Mouse (Mus musculus): ENCODE results near the gene Trim46.

Trim46 gene

GRCm38 (mm10) chr3:89246261-89247100 is at the start of gene Trim46:
Gene Trim46, minus strand, starts transcription at chr3:89246309.
- DNase-seq (ENCODE audit: low spot score): peak; percentile 58

GRCm38 (mm10) chr3:89295685-89296230 is 49.6 kb upstream of the Trim46 start:
- DNase-seq (ENCODE audit: low spot score): no peak

GRCm38 (mm10) chr3:89294195-89294594 is 48.1 kb upstream of the Trim46 start:
- DNase-seq (ENCODE audit: low spot score): no peak

GRCm38 (mm10) chr3:89293247-89293918 is 47.3 kb upstream of the Trim46 start:
- no peak for DNase-seq (ENCODE audit: low spot score)

GRCm38 (mm10) chr3:89292303-89292702 is 46.2 kb upstream of the Trim46 start:
- DNase-seq (ENCODE audit: low spot score): no peak

- DNase-seq (ENCODE audit: low spot score): no peak
Observed at GRCm38 (mm10) chr3:89291874-89292273, 45.8 kb upstream of the Trim46 start.

GRCm38 (mm10) chr3:89288503-89288928 is 42.4 kb upstream of the Trim46 start:
- DNase-seq (ENCODE audit: low spot score): no peak

- no peak for DNase-seq (ENCODE audit: low spot score)
Observed at GRCm38 (mm10) chr3:89287286-89287685, 41.2 kb upstream of the Trim46 start.

GRCm38 (mm10) chr3:89285526-89285925 is 39.4 kb upstream of the Trim46 start:
- DNase-seq (ENCODE audit: low spot score): no peak

GRCm38 (mm10) chr3:89284261-89284660 is 38.2 kb upstream of the Trim46 start:
- DNase-seq (ENCODE audit: low spot score): no peak

- no peak for DNase-seq (ENCODE audit: low spot score)
Observed at GRCm38 (mm10) chr3:89282291-89282643, 36.2 kb upstream of the Trim46 start.

- DNase-seq (ENCODE audit: low spot score): peak; percentile 70
Observed at GRCm38 (mm10) chr3:89281579-89282290, 35.6 kb upstream of the Trim46 start.

- no peak for DNase-seq (ENCODE audit: low spot score)
Observed at GRCm38 (mm10) chr3:89280606-89281511, 34.8 kb upstream of the Trim46 start, which contains the start of gene Efna1. Gene Efna1, minus strand, starts transcription at chr3:89281142.

GRCm38 (mm10) chr3:89280050-89280605 is 34.0 kb upstream of the Trim46 start:
- no peak for DNase-seq (ENCODE audit: low spot score)

- peak; percentile 59 for DNase-seq (ENCODE audit: low spot score)
Observed at GRCm38 (mm10) chr3:89279153-89279890, 33.2 kb upstream of the Trim46 start.

- DNase-seq (ENCODE audit: low spot score): no peak
Observed at GRCm38 (mm10) chr3:89278643-89279042, 32.5 kb upstream of the Trim46 start.

- DNase-seq (ENCODE audit: low spot score): no peak
Observed at GRCm38 (mm10) chr3:89278107-89278506, 32.0 kb upstream of the Trim46 start.

- no peak for DNase-seq (ENCODE audit: low spot score)
Observed at GRCm38 (mm10) chr3:89277281-89278021, 31.3 kb upstream of the Trim46 start.

- no peak for DNase-seq (ENCODE audit: low spot score)
Observed at GRCm38 (mm10) chr3:89276061-89276460, 30.0 kb upstream of the Trim46 start.

GRCm38 (mm10) chr3:89271760-89272159 is 25.7 kb upstream of the Trim46 start:
- no peak for DNase-seq (ENCODE audit: low spot score)

Data from urinary bladder, postnatal 10 days (tissue).